Mouse (Mus musculus): ENCODE measurements around the gene Retn. TPM values are rescaled to one million over a fixed set of nuclear protein-coding genes. Genes with fewer than 3 reads are reported as not detected.

The Retn gene
- total RNA-seq, 2 experiments from 2014 or later, result 0.61 to 0.75 TPM

GRCm38 (mm10) chr8:3660889-3661288 is 5.3 kb downstream of the Retn start:
- no peak for DNase-seq

GRCm38 (mm10) chr8:3664405-3664804 is 8.8 kb downstream of the Retn start:
- no peak for DNase-seq

GRCm38 (mm10) chr8:3665507-3665906 is 9.9 kb downstream of the Retn start, which contains the start of gene Mcemp1:
Gene Mcemp1, plus strand, starts transcription at chr8:3665754.
- DNase-seq, result no peak

- DNase-seq, result no peak
Observed at GRCm38 (mm10) chr8:3670388-3670787, 14.8 kb downstream of the Retn start.

- DNase-seq, result peak; percentile 84
Observed at GRCm38 (mm10) chr8:3671980-3672491, 16.5 kb downstream of the Retn start, which contains the start of gene Fcor. Gene Fcor, minus strand, starts transcription at chr8:3672362.

- no peak for DNase-seq
Observed at GRCm38 (mm10) chr8:3674671-3675070, 19.1 kb downstream of the Retn start.

- peak; percentile 94 for DNase-seq
Observed at GRCm38 (mm10) chr8:3676131-3676992, 20.8 kb downstream of the Retn start, which contains the start of gene Trappc5. Gene Trappc5, plus strand, starts transcription at chr8:3676299.

- no peak for DNase-seq
Observed at GRCm38 (mm10) chr8:3676993-3677579, 21.5 kb downstream of the Retn start.

GRCm38 (mm10) chr8:3678831-3679230 is 23.3 kb downstream of the Retn start:
- peak; percentile 7 for DNase-seq

GRCm38 (mm10) chr8:3679236-3679635 is 23.7 kb downstream of the Retn start:
- no peak for DNase-seq

GRCm38 (mm10) chr8:3679656-3680055 is 24.1 kb downstream of the Retn start:
- DNase-seq, result no peak

- DNase-seq, result no peak
Observed at GRCm38 (mm10) chr8:3682435-3682834, 26.9 kb downstream of the Retn start.

- peak; percentile 60 for DNase-seq
Observed at GRCm38 (mm10) chr8:3683408-3684176, 28.0 kb downstream of the Retn start.

- no peak for DNase-seq
Observed at GRCm38 (mm10) chr8:3684530-3684929, 29.0 kb downstream of the Retn start.

GRCm38 (mm10) chr8:3685422-3685821 is 29.9 kb downstream of the Retn start:
- DNase-seq, result no peak

- DNase-seq, result no peak
Observed at GRCm38 (mm10) chr8:3687537-3687936, 32.0 kb downstream of the Retn start.

GRCm38 (mm10) chr8:3690774-3691173 is 35.2 kb downstream of the Retn start:
- DNase-seq, result no peak

- no peak for DNase-seq
Observed at GRCm38 (mm10) chr8:3694121-3694520, 38.6 kb downstream of the Retn start, which contains the start of gene Fcer2a. Gene Fcer2a, minus strand, starts transcription at chr8:3694175.

- DNase-seq, result no peak
Observed at GRCm38 (mm10) chr8:3701491-3701890, 45.9 kb downstream of the Retn start.

- no peak for DNase-seq
Observed at GRCm38 (mm10) chr8:3705711-3706110, 50.1 kb downstream of the Retn start.

- DNase-seq, result no peak
Observed at GRCm38 (mm10) chr8:3707611-3708010, 52.0 kb downstream of the Retn start.

Measured in gastrocnemius, postnatal 10 days (tissue).